Mouse (Mus musculus): ENCODE measurements around the gene Sh2b3. TPM values are rescaled to one million over a fixed set of nuclear protein-coding genes. Genes with fewer than 3 reads are reported as not detected.
"Not testable (repeated sequence)": the region's sequence is repeated elsewhere in the genome, so short reads cannot be mapped to it uniquely, and the experiment has no call there.

Sh2b3 gene
- polyA plus RNA-seq (2015; fragmentation: Nextera tagmentation; extraction: Ambion mirVana): 13.1 and 13.9 TPM in 2 replicates

GRCm38 (mm10) chr5:121837441-121838340, at the start of gene Sh2b3:
Sh2b3 (minus strand) TSS chr5:121837646.
- DNase-seq (ENCODE audit: low spot score): peak; percentile 59

- DNase-seq (ENCODE audit: low spot score): no peak
Measured at GRCm38 (mm10) chr5:121883356-121883755, 45.9 kb upstream of the Sh2b3 start.

GRCm38 (mm10) chr5:121879211-121879610, 41.8 kb upstream of the Sh2b3 start:
- peak; percentile 26 for DNase-seq (ENCODE audit: low spot score)

DNA sequence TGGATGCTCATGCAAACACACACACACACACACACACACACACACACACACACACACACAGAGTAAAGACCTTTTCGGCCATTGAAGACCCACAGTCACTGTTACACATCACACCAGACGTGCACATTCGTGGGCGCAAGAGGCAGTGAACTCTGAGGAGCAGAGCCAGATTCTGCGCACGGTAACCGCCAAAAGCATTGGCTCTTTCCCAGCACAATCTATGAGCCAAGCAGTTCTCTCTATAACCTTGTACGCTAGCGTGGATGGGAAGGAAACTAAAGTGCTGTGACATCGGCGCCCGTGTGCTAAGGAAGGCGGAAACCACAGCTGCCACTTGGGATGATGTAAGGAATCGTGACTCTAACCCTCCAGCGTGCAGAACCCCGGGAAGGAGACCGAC, 41.3 kb upstream of the Sh2b3 start:
- DNase-seq (ENCODE audit: low spot score): no peak

DNA sequence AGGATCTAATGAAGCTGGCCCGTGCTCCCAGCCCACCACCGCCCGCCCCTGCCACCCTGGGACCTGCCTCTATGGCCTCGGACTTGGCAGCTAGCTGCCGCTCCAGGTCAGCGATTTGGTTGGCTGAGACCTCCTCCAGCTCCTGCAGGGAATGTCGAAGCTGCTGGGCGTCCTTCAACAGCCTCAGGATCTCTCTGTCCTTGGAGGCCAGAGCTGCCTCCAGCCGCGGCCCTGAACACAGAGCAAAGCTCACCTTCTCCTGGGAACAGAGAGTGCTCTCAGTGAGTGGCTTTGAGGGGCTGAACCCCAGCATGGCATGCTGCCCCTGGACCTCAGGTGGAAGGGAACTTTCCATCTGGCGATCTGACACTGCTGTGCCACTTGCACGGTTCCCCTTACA, 39.5 kb upstream of the Sh2b3 start:
- DNase-seq (ENCODE audit: low spot score): no peak

GRCm38 (mm10) chr5:121875041-121875440, 37.6 kb upstream of the Sh2b3 start:
- DNase-seq (ENCODE audit: low spot score): no peak

DNA sequence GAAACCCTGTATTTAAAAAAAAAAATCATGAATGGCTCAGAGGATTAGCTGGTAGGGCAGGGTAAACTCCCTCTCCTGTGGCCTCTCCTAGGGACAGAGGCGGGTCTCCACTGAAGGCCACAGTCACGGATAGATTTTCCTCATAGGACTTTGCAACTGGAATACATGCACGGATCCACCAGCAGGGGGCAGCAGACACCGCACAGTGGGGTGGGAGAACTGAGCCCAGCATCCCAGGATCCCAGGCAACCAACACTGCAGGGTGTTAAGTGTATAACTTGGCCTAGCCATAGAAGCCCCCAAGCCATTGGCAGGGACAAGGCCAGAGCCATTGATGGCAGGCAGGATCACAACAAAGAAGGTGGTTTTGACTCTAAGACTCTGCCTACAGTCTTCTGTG, 34.7 kb upstream of the Sh2b3 start:
- DNase-seq (ENCODE audit: low spot score): peak; percentile 33

GRCm38 (mm10) chr5:121871515-121872030, 34.1 kb upstream of the Sh2b3 start:
- DNase-seq (ENCODE audit: low spot score): no peak

DNA sequence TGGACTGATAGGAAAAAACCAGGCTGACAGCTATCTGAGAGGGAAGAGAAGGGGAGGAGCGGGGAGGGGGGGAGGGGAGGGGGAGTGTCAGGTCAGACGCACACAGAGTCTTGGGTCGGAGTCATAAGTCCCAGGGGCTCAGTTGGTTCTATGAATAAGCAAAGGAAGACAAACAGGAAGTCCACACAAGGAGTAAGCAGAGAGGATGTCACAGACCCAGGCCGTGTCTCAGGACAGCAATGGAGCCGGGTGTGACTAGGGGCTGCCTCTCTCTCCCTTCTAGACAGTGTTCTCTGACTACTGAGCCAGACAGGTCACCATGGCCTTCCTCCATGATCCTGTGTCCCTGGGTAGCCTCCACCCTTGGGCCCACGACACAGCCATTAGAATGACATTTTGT, 33.4 kb upstream of the Sh2b3 start:
- DNase-seq (ENCODE audit: low spot score): no peak

DNA sequence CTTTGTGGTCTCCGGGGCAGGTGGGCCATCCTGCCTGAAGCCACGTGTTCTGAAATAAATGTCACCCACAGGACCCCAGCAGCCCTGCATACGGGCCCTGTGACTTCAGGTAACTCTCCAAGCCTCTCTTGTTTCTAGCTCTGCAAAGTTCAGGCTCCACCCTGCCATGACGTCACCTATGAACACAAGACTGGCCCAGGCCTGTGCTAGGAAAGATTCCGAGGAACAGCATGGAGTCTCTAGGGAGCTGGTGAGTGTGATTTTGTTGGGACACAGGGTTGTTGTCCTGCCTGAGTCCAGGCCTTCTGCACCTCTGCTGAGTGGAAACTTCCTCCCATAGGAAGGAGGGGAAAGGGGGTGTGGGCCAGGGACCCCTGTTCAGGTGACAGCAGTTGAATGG, 30.5 kb upstream of the Sh2b3 start:
- no peak for DNase-seq (ENCODE audit: low spot score)

DNA sequence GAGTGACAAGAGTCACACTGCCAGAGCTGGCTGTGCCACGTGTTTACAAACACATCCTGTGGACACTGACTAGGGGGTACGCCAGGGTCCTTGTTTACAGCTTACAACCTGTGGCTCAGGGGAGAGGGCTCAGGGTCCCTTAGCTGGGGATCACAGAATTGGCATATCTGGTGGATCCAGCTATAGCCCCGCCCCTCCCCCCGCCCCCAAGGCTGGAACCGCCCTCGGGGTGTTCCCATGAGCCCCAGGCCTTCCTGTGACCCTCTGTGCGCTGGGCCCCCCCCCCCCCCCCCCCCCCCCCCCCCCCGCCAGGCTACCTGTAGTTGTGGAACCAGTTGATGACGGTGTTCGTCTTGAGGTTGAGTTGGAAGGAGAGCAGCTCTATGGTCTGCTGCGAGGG, 26.9 kb upstream of the Sh2b3 start:
- DNase-seq (ENCODE audit: low spot score): no peak

DNA sequence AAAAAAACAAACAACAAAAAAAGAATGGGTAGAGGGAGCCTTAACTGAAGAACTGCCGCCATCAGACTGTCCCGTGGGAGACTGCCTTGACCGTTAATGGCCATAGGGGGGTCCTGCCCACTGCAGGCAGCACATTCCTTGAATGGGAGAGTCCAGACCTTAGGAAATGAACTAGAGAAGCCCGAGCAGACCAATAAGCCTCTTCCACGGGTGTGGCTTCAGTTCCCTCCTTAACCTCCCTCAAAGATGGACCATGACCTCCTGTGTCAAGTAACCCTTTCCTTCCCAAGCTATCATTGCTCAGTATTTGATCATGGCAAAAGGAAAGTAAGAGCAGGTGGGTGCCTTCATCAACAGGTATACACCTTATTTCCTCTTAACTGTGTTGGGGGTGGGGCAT, 24.5 kb upstream of the Sh2b3 start:
- DNase-seq (ENCODE audit: low spot score): no peak

DNA sequence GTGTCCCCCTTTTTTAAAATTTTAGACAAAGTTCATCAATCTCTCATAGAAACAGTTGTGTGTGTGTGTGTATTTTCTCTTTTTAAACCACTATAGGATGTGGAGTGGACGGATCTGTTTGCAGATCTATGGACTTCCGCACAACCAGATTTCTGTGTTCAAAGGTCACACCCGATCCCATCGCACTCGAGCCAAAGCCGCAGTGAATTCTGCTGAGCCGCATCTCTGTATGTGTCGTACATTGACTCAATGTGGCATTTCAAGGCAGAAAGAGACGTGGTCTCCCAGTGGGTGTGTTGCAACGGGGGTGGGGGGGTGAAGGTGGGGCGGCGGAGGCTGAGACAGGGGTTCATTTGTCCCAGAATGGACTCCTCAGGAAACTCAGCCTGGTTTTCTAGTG, 21.0 kb upstream of the Sh2b3 start:
- DNase-seq (ENCODE audit: low spot score): no peak

- DNase-seq (ENCODE audit: low spot score): no peak
Measured at GRCm38 (mm10) chr5:121856740-121857139, 19.3 kb upstream of the Sh2b3 start.

DNA sequence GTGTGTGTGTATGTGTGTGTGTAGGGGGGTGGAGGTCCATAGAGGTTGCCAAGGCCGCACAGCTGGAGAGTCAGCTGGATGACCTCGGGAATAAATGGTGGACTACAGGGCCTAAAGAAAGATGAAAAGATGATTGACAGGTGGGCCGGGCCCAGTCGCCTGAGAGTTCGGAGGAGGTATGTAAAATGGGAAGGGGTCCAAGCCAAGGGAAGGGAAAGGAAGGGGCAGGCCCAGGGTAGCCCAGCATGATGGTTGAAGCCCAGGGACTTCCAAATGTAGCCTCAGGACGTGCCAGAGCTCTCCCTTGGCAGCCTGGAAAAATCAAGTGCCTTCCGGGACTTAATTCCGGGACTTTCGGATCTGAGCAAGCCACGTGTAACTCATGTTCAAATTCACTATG, 17.3 kb upstream of the Sh2b3 start:
- no peak for DNase-seq (ENCODE audit: low spot score)

DNA sequence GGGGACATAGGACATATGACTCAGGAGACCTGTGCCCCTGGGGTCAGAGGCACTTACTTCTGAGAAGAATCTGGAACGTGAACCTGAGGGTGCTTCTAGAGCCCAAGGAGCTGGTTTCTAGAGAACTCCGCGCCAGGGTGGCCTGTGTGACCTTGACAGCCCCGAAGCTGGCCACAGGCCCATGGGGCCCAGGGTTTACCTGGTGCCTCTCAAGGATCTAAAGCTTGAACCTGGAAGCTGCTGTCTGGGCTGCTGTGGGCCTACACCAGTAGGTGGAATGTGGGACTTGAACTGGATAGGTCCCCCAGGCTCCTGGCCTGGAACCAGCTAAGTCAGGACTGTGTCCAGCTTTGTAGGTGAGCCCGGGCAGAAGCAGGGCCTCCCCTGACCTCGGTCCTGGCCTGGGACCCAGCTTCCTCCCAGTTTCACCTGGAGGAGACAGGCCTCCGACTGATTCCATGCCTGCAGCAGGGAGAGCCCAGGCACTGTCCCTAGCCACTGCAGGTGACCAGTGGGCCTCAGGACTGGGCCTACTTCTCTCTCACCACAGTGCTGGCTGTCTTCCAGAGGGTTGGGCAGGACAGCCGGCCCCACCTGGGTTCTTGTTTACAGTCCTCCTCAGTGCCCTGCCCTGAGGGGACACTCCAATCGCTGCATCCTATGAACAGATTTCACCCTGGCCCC, 16.1 kb upstream of the Sh2b3 start:
- DNase-seq (ENCODE audit: low spot score): no peak

GRCm38 (mm10) chr5:121849478-121850349, 12.3 kb upstream of the Sh2b3 start:
- DNase-seq (ENCODE audit: low spot score): no peak

GRCm38 (mm10) chr5:121848743-121849142, 11.3 kb upstream of the Sh2b3 start, which contains the start of gene Pheta1:
Pheta1 (plus strand) TSS chr5:121848984.
- DNase-seq (ENCODE audit: low spot score): peak; percentile 90

GRCm38 (mm10) chr5:121848035-121848519, 10.6 kb upstream of the Sh2b3 start:
- DNase-seq (ENCODE audit: low spot score): peak; percentile 42

- not testable (repeated sequence) for DNase-seq (ENCODE audit: low spot score)
Measured at GRCm38 (mm10) chr5:121847269-121847668, 9.8 kb upstream of the Sh2b3 start.

DNA sequence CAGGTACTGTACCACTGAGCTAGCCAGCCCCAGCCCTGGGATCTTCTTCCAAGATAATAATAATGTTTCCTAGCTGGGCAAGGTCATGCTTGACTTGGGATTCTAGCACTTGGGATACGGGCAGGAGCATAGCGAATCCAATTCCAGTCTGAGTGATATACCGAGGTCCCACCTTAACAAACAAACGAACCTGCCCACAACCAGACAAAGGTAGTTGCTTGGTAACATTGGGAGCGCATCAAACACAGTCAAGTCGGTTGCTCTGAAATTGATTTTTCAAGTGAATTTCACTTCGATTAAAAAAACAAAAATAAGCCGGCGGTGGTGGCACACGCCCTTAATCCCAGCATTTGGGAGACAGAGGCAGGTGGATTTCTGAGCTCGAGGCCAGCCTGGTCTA, 8.9 kb upstream of the Sh2b3 start:
- no peak for DNase-seq (ENCODE audit: low spot score)

All from thymus, postnatal 0 days (tissue).